Mouse (Mus musculus) heart, adult 18-20 months (tissue): ENCODE measurements around the gene Map2k5. TPM values are rescaled to one million over a fixed set of nuclear protein-coding genes. Genes with fewer than 3 reads are reported as not detected.

Source experiments
- DNase-seq, 2 experiments: peaks; one replicate each; pipeline ENCODE4 v3.0.0; 2021 to 2022; ENCODE audit warnings: mixed read lengths in 1 of 2
- total RNA-seq, 2 experiments: library from RNA; stranded (reverse); gene quantifications; 2 replicates each; pipeline ENCODE4 v1.2.3; 2021

Gene Map2k5
- total RNA-seq, 2 experiments from 2014 or later = 17.1 to 18.4 TPM

DNA sequence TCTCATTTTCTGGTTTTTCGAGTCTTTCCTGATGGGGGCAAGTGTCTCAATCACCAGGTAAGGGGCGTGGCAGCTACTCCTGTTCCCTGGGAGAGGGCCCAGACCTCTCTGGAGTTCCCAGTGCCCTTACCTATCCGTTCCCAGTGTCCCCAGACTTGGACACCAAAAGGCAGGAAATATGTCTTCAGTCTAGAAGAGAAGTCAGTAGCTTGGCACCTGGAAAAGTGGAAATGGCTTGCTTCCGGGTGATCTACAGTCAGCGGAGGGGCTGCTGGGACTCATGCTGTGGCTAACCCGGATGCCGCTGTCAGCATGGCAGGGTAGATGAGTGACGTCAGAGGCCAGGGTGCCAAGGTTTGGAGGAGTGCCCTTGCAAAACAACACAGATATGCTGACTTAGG is 248.1 kb downstream of the Map2k5 start:
- no peak for DNase-seq

DNA sequence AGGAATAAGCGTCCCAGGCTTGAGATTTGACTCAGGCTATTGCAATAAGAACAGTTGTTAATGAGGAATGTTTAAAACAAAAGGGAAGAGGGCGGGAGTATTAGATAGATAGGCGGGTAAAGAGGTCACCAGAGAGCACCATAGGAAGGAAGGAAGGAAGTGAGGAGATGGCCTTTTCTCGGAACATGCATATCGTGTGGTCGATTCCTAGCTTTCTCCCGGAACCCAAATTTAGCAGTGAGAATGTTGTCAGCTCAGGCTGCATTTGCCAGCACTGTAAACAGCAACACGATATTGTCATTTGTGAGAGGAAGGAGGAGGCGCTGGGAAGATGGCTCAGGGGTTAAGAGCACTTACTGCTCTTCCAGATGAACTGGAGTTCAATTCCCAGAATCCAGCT is 253.2 kb downstream of the Map2k5 start:
- peak in 1 of 2 experiments; percentile 37 for DNase-seq

DNA sequence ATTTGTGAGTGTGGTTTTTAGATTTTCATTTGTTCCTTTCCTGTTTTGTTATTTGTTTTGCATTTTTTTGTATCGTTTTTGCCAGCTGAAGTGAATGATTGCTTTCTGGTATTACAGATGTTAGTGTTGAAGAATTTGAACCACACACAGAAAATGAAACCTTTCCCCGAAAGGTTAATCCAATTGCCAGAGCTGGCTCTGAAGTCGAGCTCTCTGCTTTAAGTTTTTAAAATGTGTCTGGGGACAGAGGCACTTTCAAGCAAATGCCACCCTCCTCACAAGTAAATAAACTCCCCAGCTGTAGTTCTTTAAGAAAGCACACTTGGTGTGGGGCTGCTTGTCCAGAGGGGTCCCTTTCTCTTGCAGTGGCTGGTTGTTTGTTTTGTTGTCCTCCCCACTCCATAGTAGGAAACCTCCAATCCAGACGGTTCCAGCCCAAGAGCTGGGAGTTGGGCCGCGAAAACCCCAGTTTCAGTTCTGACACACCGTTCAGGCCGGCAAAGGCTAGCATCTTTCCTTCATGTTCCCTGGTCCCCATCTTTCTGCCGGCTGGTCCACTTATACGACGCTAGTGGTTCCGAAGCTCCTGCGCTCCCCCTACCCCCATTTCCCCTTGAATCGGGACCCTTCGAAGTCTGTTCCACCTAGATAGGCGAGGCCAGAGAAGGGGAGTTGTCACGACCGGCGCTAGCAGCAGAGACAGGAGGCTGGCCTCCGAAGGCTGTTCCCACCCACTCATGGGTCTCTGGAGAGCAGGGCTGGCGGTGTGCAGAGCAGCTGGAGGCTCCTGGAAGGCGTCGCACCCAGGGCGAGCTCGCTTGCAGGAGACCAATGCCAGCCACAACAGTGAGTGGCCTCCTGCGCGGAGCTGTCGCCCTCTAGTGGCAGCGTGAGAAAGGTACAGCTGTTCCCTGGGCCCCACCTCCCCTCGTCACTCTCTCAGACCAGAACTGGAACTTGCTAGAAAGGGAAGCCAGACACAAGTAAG is 254.0 kb downstream of the Map2k5 start:
- DNase-seq = peak; percentile 93 to 96

DNA sequence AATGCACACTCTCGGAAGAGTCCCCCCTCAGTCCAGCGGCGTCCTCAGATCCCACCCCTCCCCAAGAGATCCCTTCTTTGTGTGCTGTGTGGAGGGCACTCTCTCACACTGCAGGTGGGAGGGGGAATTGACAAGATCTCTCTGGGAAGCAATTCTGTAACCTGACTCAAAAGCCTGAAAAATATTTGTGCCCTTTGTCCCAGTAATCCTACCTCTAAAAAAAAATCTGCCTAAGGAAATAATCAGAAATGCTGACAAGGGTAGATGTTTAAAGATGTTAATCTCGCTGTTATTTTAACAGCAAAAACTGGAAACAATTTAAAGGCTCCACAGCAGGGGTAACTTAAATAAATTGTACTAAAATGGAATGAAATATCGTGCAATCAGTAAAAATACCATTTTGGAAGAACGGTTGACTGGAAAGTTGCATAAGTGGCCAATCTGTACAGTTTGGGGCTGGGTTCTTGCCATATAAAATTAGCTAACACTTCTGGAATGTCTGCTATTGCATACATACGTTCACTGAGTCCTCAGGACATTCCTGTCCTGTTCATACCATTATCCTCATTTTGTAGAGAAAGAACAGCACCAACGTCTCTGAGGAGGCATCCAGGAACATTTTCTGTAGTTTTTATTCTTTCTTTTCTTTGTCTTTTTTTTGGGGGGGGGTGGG is 255.4 kb downstream of the Map2k5 start:
- DNase-seq = no peak

DNA sequence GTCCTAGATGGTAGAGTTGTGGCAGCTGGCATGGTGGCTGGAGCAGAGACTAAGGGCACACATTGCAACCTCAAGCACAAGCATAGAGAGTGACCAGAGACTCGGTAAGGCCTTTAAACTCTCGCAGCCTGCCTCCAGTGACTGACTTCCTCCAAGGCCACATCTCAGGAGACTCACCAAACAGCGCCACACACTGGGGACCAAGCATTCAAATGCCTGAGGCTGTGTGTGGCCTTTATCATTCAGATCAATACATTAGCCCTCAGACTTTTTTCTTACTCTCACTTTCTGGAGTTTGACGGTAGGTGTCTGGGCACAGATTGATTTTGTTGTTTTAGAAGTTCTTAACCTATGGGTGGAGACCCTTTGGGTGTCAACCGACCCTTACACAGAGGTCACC is 259.3 kb downstream of the Map2k5 start:
- no peak for DNase-seq

Other genes with a start within 250 kb of the Map2k5 start
- gene Skor1, start 228.9 kb downstream of the Map2k5 start, total RNA-seq = not detected
- gene 2300009A05Rik, start 21.3 kb upstream of the Map2k5 start, total RNA-seq = 10 to 100 TPM; 26.7 to 29.5 TPM
- not detected for gene Iqch, start 224.6 kb upstream of the Map2k5 start, total RNA-seq
- gene Aagab, start 224.8 kb upstream of the Map2k5 start, total RNA-seq = 10 to 100 TPM; 18.9 to 23.4 TPM